In the genomic region with DNA sequence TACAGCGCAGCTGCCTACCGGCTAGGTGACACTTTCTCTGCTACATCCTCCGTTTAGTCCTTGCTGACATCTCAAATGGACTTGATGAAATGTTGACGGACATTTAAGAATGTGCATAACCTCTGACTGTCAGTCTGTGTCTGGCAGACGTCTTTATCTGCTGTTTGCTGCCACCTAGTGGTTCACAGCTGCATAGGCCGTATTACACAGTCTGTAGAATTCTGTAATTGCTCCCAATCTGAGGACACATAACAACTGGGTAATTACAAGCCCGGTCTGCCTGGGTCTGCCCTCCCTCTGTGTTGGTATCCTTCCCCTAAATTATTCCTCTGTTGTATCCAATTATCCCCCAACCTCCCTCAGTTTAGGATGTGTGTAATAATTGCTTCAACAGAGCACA, we compare ENCODE assay signal across 8 mouse cellular contexts. TPM values are rescaled to one million over a fixed set of nuclear protein-coding genes. Genes with fewer than 3 reads are reported as not detected.
DNase-seq lines count a peak whose midpoint lies in the region; ATAC-seq and TF ChIP-seq lines count a peak whose summit lies in the region.
"Had no signal": no experiment of that assay in that cellular context is flagged by ENCODE, and none has a peak within 500 bp of the region (broad histone marks: within the 10 kb centered on the region; RNA-seq: fewer than 3 reads in every experiment).

No protein-coding gene starts in this region.

- no peaks in the 10 kb centered on the region for H3K79me2 ChIP-seq in MEL (ENCODE audit: control insufficient read depth, insufficient read depth, low read length, poor library complexity)

- intact Hi-C loops in heart, postnatal 36 days (cut with DNase I), result loop anchor here (1.0 kb wide), 1 partner anchor 129 kb away; no protein-coding TSS in a partner anchor

- TF ChIP-seq RAD21 in MEL (IDR thresholded peaks at IDR 0.05; ENCODE audit: low read depth, low read length), result peak; percentile 84

- no peak for TF ChIP-seq POLR2A in MEL (IDR thresholded peaks at IDR 0.05; ENCODE audit: control insufficient read depth in 1 of 2, insufficient read depth in 1 of 2, low read depth in 1 of 2, low read length in 2 of 2, poor library complexity in 1 of 2)
- TF ChIP-seq POLR2A in bone marrow macrophage, adult 2 months (IDR thresholded peaks at IDR 0.05; ENCODE audit: borderline replicate concordance, low read depth, low read length), result no peak

- peak; percentile 82 to 92 (median 90) for TF ChIP-seq CTCF in MEL (IDR thresholded peaks at IDR 0.05 in 2 of 3, conservative IDR thresholded peaks at IDR 0.05 in 1 of 3; ENCODE audit: control insufficient read depth in 1 of 3, insufficient read depth in 1 of 3, low read depth in 2 of 3, low read length in 3 of 3, poor library complexity in 1 of 3, severe bottlenecking in 1 of 3)
- TF ChIP-seq CTCF in bone marrow macrophage, adult 2 months (IDR thresholded peaks at IDR 0.05; ENCODE audit: low read depth, low read length), result 0 out of 2 replicates have a peak, but pooled peaks have one; percentile 32

- peaks cover 2 to 4% of the 10 kb centered on the region in 2 experiments; a peak in 3 of 4 replicates for H3K27me3 ChIP-seq in MEL (ENCODE audit: control insufficient read depth in 1 of 2, insufficient read depth in 2 of 2, low read length in 2 of 2)

- no peak overlapping the region for H3K9ac ChIP-seq in MEL (ENCODE audit: control insufficient read depth, low read depth, low read length, poor library complexity, severe bottlenecking)
- H3K9ac ChIP-seq: liver, embryonic 13.5 days had no signal

- peak; percentile 79 for ATAC-seq in erythroblast, adult 5-6 weeks (replicated peaks; ENCODE audit: low FRiP score, poor library complexity, severe bottlenecking)

- H3K36me3 ChIP-seq in MEL (ENCODE audit: control insufficient read depth in 1 of 2, insufficient read depth in 2 of 2, low read length in 2 of 2), result no peaks in the 10 kb centered on the region
- H3K36me3 ChIP-seq: liver, embryonic 13.5 days had no signal

- no peak overlapping the region for H3K4me3 ChIP-seq in MEL (ENCODE audit: control insufficient read depth in 1 of 2, insufficient read depth in 1 of 2, low read depth in 2 of 2, low read length in 2 of 2)
- no peak overlapping the region for H3K4me3 ChIP-seq in bone marrow macrophage, adult 2 months (ENCODE audit: insufficient read depth, low read length)
- H3K4me3 ChIP-seq: liver, embryonic 13.5 days had no signal

- DNase-seq in MEL (ENCODE audit: low read depth, low spot score), result peak; percentile 65
- DNase-seq in heart, postnatal 36 days, result peak; percentile 56 to 64
- peak; percentile 79 for DNase-seq in layer of hippocampus, adult 11-12 months (ENCODE audit: low spot score)
- peak; percentile 68 for DNase-seq in lung, postnatal 14 days
- DNase-seq in retina, postnatal 7 days (ENCODE audit: low read depth, low spot score), result peak; percentile 43
- DNase-seq: liver, embryonic 13.5 days had no signal

- no peaks in the 10 kb centered on the region for H3K9me3 ChIP-seq in MEL (replicated peaks; ENCODE audit: insufficient read depth, low read length)
- H3K9me3 ChIP-seq: liver, embryonic 13.5 days had no signal

- no peak for TF ChIP-seq EP300 in MEL (IDR thresholded peaks at IDR 0.05; ENCODE audit: low read depth in 1 of 2, low read length in 2 of 2)

- no peaks in the 10 kb centered on the region for H3K4me1 ChIP-seq in MEL (ENCODE audit: control insufficient read depth in 1 of 2, insufficient read depth in 2 of 2, low read length in 2 of 2)
- H3K4me1 ChIP-seq in bone marrow macrophage, adult 2 months (ENCODE audit: control insufficient read depth, insufficient read depth, low read length), result no peaks in the 10 kb centered on the region
- H3K4me1 ChIP-seq: liver, embryonic 13.5 days had no signal

- no peak overlapping the region for H3K27ac ChIP-seq in MEL (ENCODE audit: control insufficient read depth, low read depth, low read length)
- H3K27ac ChIP-seq in bone marrow macrophage, adult 2 months (ENCODE audit: insufficient read depth, low read depth, low read length), result no peak overlapping the region
- H3K27ac ChIP-seq: liver, embryonic 13.5 days had no signal

TF ChIP-seq in MEL, 35 proteins besides CTCF, POLR2A, EP300 and RAD21:
- peak; percentile 80 for TF ChIP-seq SMC3 (IDR thresholded peaks at IDR 0.05; ENCODE audit: low read depth, low read length)
- TF ChIP-seq POLR2AphosphoS2 (IDR thresholded peaks at IDR 0.05; ENCODE audit: low read length), result no peak
- peak; percentile 22; the same call in 1 of the 2 replicates for TF ChIP-seq GATA1 (IDR thresholded peaks at IDR 0.05; ENCODE audit: low read depth, low read length)
- TF ChIP-seq USF1 (IDR thresholded peaks at IDR 0.05; ENCODE audit: low read depth, low read length), result no peak
- peak; percentile 42; the same call in 1 of the 2 replicates for TF ChIP-seq ZC3H11A (IDR thresholded peaks at IDR 0.05; ENCODE audit: low read depth, low read length)
- TF ChIP-seq POLR2AphosphoS5 (IDR thresholded peaks at IDR 0.05; ENCODE audit: borderline replicate concordance, low read depth, low read length), result no peak
- TF ChIP-seq MXI1 (IDR thresholded peaks at IDR 0.05; ENCODE audit: low read depth, low read length), result no peak
- no peak for TF ChIP-seq ZKSCAN1 (IDR thresholded peaks at IDR 0.05; ENCODE audit: low read depth, low read length)
- no peak for TF ChIP-seq ETS1 (IDR thresholded peaks at IDR 0.05; ENCODE audit: low read depth, low read length)
- no peak for TF ChIP-seq JUND (IDR thresholded peaks at IDR 0.05; ENCODE audit: low read depth, low read length)
- no peak for TF ChIP-seq ZNF384 (IDR thresholded peaks at IDR 0.05; ENCODE audit: low read depth, low read length)
- TF ChIP-seq UBTF (IDR thresholded peaks at IDR 0.05; ENCODE audit: borderline replicate concordance, insufficient read depth, low read depth, low read length), result no peak
- no peak for TF ChIP-seq E2F4 (IDR thresholded peaks at IDR 0.05; ENCODE audit: borderline replicate concordance, low read depth, low read length)

RNA-seq across cellular contexts. Expression of a gene that starts 31.0 kb away (rescaled TPM):
- not detected in 2 replicates for total RNA-seq in MEL (2012; rRNA removed)
- polyA plus RNA-seq in MEL (2012; ENCODE audit: insufficient read depth in 1 of 2, insufficient read length in 2 of 2, low read depth in 1 of 2, low replicate concordance in 2 of 2, missing spikeins in 1 of 2), result under 1 TPM in 1 of 2 experiments, not detected in 1; 0.17 TPM
- polyA plus RNA-seq in bone marrow macrophage, adult 2 months (2012; ENCODE audit: insufficient read depth, insufficient read length, missing spikeins), result 2.4 and 4.4 TPM in 2 replicates
- not detected in 2 replicates for total RNA-seq in erythroblast, adult 5-6 weeks (2015; ENCODE audit: low replicate concordance)
- not detected in 2 replicates for total RNA-seq in erythroblast, adult 5-6 weeks (2017; ENCODE audit: low replicate concordance)
- not detected for total RNA-seq in heart, postnatal 36 days (2021)
- polyA plus RNA-seq: liver, embryonic 13.5 days had no signal
